Mouse (Mus musculus): ENCODE results near the gene Dvl3.

- TF ChIP-seq CTCF (IDR thresholded peaks at IDR 0.05; ENCODE audit: low read depth): no peak
- no peak for TF ChIP-seq EP300 (IDR thresholded peaks at IDR 0.05; ENCODE audit: low read depth)
Observed at GRCm38 (mm10) chr16:20486048-20486447, 30.7 kb upstream of the Dvl3 start.
